Mouse (Mus musculus) limb, embryonic 12.5 days (tissue): Measurements from ENCODE around the gene Trim12c. TPM values are rescaled to one million over a fixed set of nuclear protein-coding genes. Genes with fewer than 3 reads are reported as not detected.
"Not testable (repeated sequence)": the region's sequence is repeated elsewhere in the genome, so short reads cannot be mapped to it uniquely, and the experiment has no call there.

ENCODE experiments used
- ATAC-seq: fragments of 200-750 bp; cut with Nextera tagmentation; 2 replicates; pipeline ENCODE4 v1.8.0; 2017; ENCODE audit warnings: low read depth, moderate TSS enrichment; ENCODE audit not compliant: insufficient number of reproducible peaks, insufficient read depth, low FRiP score, low TSS enrichment
- H3K27ac ChIP-seq: fragments of 300-500 bp; sonication (generic); 2 replicates; pipeline ENCODE4 v1.5.1; 2016; ENCODE audit warnings: mild to moderate bottlenecking, moderate library complexity
- H3K27me3 ChIP-seq: fragments of 300-500 bp; sonication (generic); 2 replicates; pipeline ENCODE4 v1.6.1; 2016; ENCODE audit warnings: mild to moderate bottlenecking, moderate library complexity
- H3K36me3 ChIP-seq: fragments of 300-500 bp; sonication (generic); 2 replicates; pipeline ENCODE4 v1.6.1; 2016; ENCODE audit warnings: mild to moderate bottlenecking, moderate library complexity
- H3K4me1 ChIP-seq: fragments of 300-500 bp; sonication (generic); replicated peaks from 2 replicates; pipeline ENCODE4 v1.6.1; 2016
- H3K4me2 ChIP-seq: fragments of 300-500 bp; sonication (generic); 2 replicates; pipeline ENCODE4 v1.6.1; 2016; ENCODE audit warnings: mild to moderate bottlenecking, moderate library complexity
- H3K4me3 ChIP-seq: fragments of 300-500 bp; sonication (generic); replicated peaks from 2 replicates; pipeline ENCODE4 v1.5.1; 2016; ENCODE audit warnings: mild to moderate bottlenecking
- H3K9ac ChIP-seq: fragments of 300-500 bp; sonication (generic); replicated peaks from 2 replicates; pipeline ENCODE4 v1.6.1; 2016; ENCODE audit warnings: mild to moderate bottlenecking, moderate library complexity
- H3K9me3 ChIP-seq: fragments of 300-500 bp; sonication (generic); 2 replicates; pipeline ENCODE4 v1.6.1; 2016; ENCODE audit warnings: mild to moderate bottlenecking, moderate library complexity
- whole genome bisulfite sequencing: fragments of 180-500 bp; shearing (Covaris S2); methylation state at CpG from one replicate; pipeline ENCODE4 v1.1.7; 2016; 5-methylcytosine and 5-hydroxymethylcytosine counted together
- polyA plus RNA-seq: library from polyadenylated mRNA; unstranded; fragments of >200 nt; fragmentation: Nextera tagmentation; extraction: Ambion mirVana; gene quantifications from 2 replicates; pipeline ENCODE4 v1.2.1, GENCODE M21; 2016

Trim12c gene
- 2.4 and 2.5 TPM in 2 replicates for polyA plus RNA-seq

DNA sequence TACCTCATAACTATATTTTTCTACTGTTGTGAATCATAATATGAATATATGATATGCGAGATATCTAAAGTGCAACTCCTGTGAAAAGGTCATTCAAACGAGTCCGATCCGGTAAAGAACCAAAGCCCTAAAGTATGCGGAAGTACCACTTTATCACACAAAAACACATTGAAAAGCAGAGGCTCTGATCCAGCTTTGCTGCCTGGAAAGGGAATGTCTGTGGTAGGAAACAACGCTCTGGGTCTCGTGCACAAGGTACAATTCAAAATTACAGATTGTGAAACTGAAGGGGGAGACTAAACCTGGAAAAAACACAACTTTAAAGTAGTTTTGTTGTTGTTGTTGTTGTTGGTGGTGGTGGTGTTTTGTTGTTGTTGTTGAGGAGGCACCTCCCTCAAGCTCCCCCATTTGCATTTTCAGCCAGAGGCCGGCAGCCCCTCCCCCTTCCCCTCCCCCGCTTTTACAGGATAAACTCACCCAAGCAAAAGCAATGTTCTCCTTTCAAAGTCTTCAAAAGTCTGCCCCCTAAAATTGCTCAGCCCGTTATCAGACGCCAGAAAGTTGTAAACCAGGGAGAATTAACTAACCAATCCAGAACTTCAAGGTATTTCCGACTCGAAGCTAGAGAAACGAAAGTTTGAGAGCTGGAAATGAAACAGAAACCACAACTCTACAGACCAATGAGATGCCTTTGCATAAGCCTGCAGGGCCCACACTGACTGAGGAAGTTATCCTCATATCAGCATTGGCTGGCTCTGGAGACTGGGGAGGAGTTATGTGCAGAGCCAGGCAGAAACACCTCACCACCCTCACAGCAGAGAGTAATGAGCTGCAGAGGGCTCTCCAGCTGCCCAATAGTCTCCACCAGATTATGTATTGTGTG is at the start of gene Trim12c:
Gene Trim12c (minus strand): TSS at position 646 of the 883 bp plus-strand sequence.
- Histone ChIP-seq H3K9ac (peak within 1 kb of the TSS; percentile 34; the same call in 1 of the 2 replicates), H3K4me1 (no peaks in the 10 kb centered on the region), H3K4me3 (peak within 1 kb of the TSS; percentile 42), H3K27me3 (no peaks in the 10 kb centered on the region), H3K27ac (peak within 1 kb of the TSS; percentile 69; the same call in 1 of the 2 replicates), H3K9me3 (no peaks in the 10 kb centered on the region), H3K36me3 (no peaks in the 10 kb centered on the region), H3K4me2 (peak within 1 kb of the TSS; percentile 59)
- ATAC-seq: peak; percentile 100
- 4% methylated on average over 14 of the region's 14 CpGs for WGBS

- no peak for ATAC-seq
- no peaks in the 10 kb centered on the region for H3K27me3 ChIP-seq
- H3K9me3 ChIP-seq: no peaks in the 10 kb centered on the region
- no peak overlapping the region for H3K27ac ChIP-seq
- no peaks in the 10 kb centered on the region for H3K36me3 ChIP-seq
- H3K4me2 ChIP-seq: no peak overlapping the region
- no peaks in the 10 kb centered on the region for H3K4me1 ChIP-seq
- no peak overlapping the region for H3K4me3 ChIP-seq
- H3K9ac ChIP-seq: no peak overlapping the region
Measured at GRCm38 (mm10) chr7:104401140-104401539, 48.0 kb upstream of the Trim12c start.

GRCm38 (mm10) chr7:104400698-104401097 is 47.5 kb upstream of the Trim12c start, which contains the start of gene Trim30c:
TSS of gene Trim30c (minus strand) at chr7:104400837.
- Histone ChIP-seq H3K9ac (no peak within 1 kb of the TSS), H3K4me3 (no peak within 1 kb of the TSS), H3K27ac (no peak within 1 kb of the TSS), H3K4me1 (no peaks in the 10 kb centered on the region), H3K27me3 (no peaks in the 10 kb centered on the region), H3K4me2 (no peak within 1 kb of the TSS), H3K36me3 (no peaks in the 10 kb centered on the region), H3K9me3 (no peaks in the 10 kb centered on the region)
- 87% methylated on average over 1 of the region's 1 CpGs for WGBS
- ATAC-seq: no peak

- Histone ChIP-seq H3K9ac (no peak overlapping the region), H3K36me3 (no peaks in the 10 kb centered on the region), H3K4me1 (no peaks in the 10 kb centered on the region), H3K9me3 (no peaks in the 10 kb centered on the region), H3K27ac (no peak overlapping the region), H3K4me3 (no peak overlapping the region), H3K27me3 (no peaks in the 10 kb centered on the region), H3K4me2 (no peak overlapping the region)
- 71% methylated on average over 1 of the region's 1 CpGs for WGBS
- ATAC-seq: no peak
Measured at GRCm38 (mm10) chr7:104398492-104398891, 45.3 kb upstream of the Trim12c start.

GRCm38 (mm10) chr7:104369736-104370414 is 16.7 kb upstream of the Trim12c start, which contains the start of gene Trim30b:
TSS of gene Trim30b (minus strand) at chr7:104369884.
- H3K4me2 ChIP-seq: no peak within 1 kb of the TSS
- 65% methylated on average over 1 of the region's 1 CpGs for WGBS

GRCm38 (mm10) chr7:104366339-104366738 is 13.2 kb upstream of the Trim12c start:
- no peak for ATAC-seq
- Histone ChIP-seq H3K36me3 (no peaks in the 10 kb centered on the region), H3K27me3 (no peaks in the 10 kb centered on the region), H3K4me1 (no peaks in the 10 kb centered on the region), H3K27ac (no peak overlapping the region), H3K4me3 (no peak overlapping the region), H3K4me2 (no peak overlapping the region), H3K9me3 (no peaks in the 10 kb centered on the region), H3K9ac (no peak overlapping the region)

More at GRCm38 (mm10) chr7:104369736-104370414, 16.7 kb upstream of the Trim12c start, which contains the start of gene Trim30b:
- H3K9me3 ChIP-seq: no peaks in the 10 kb centered on the region
- H3K27me3 ChIP-seq: no peaks in the 10 kb centered on the region
- H3K4me1 ChIP-seq: no peaks in the 10 kb centered on the region
- no peaks in the 10 kb centered on the region for H3K36me3 ChIP-seq
- no peak for ATAC-seq
- H3K27ac ChIP-seq: no peak within 1 kb of the TSS
- no peak within 1 kb of the TSS for H3K4me3 ChIP-seq
- H3K9ac ChIP-seq: no peak within 1 kb of the TSS

- H3K4me1 ChIP-seq: no peaks in the 10 kb centered on the region
- no peaks in the 10 kb centered on the region for H3K9me3 ChIP-seq
- H3K27ac ChIP-seq: no peak overlapping the region
- H3K27me3 ChIP-seq: no peaks in the 10 kb centered on the region
- WGBS: 60% methylated on average over 2 of the region's 2 CpGs
- H3K9ac ChIP-seq: no peak overlapping the region
- H3K4me3 ChIP-seq: peak overlapping the region; percentile 42; the same call in 1 of the 2 replicates
- peak overlapping the region; percentile 59; the same call in 1 of the 2 replicates for H3K4me2 ChIP-seq
- H3K36me3 ChIP-seq: no peaks in the 10 kb centered on the region
- ATAC-seq: peak; percentile 49
Measured at GRCm38 (mm10) chr7:104353600-104353967, 422 bp upstream of the Trim12c start.

- 91% methylated on average over 4 of the region's 4 CpGs for WGBS
- not testable (repeated sequence) for H3K9me3 ChIP-seq, ATAC-seq, H3K36me3 ChIP-seq, H3K4me3 ChIP-seq, H3K4me1 ChIP-seq, H3K4me2 ChIP-seq, H3K27me3 ChIP-seq, H3K27ac ChIP-seq, H3K9ac ChIP-seq
Measured at GRCm38 (mm10) chr7:104348043-104348442, 5.1 kb downstream of the Trim12c start.

GRCm38 (mm10) chr7:104340744-104341143 is 12.4 kb downstream of the Trim12c start:
- not testable (repeated sequence) for H3K9me3 ChIP-seq, H3K4me2 ChIP-seq, H3K4me3 ChIP-seq, ATAC-seq, H3K27me3 ChIP-seq, H3K27ac ChIP-seq, H3K36me3 ChIP-seq, H3K4me1 ChIP-seq, H3K9ac ChIP-seq
- 89% methylated on average over 4 of the region's 4 CpGs for WGBS

DNA sequence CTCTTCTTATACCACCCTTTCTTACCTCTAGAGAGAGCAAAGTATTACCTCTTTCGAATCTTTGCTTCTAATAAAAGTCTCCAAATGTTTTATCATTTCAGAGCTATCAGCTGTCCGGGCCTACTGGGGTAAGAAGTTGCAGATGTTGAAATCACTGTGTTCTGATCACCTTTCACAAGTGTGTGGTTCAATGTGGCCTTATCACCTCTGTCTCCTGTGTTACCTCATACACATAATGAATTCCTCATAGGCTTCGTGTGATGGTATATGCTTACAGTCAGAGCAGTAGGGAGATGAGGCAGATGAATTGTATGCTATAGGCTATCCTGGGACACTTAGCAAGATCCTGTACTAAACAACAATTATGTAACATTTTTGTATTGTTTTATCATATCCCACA is 17.6 kb downstream of the Trim12c start:
- not testable (repeated sequence) for H3K9ac ChIP-seq, H3K27ac ChIP-seq, H3K27me3 ChIP-seq, H3K36me3 ChIP-seq, H3K4me2 ChIP-seq, ATAC-seq, H3K9me3 ChIP-seq, H3K4me1 ChIP-seq, H3K4me3 ChIP-seq
- 76% methylated on average over 3 of the region's 3 CpGs for WGBS

GRCm38 (mm10) chr7:104329171-104329570 is 24.0 kb downstream of the Trim12c start, which contains the start of gene Trim34b:
TSS of gene Trim34b (plus strand) at chr7:104329471.
- H3K4me3 ChIP-seq, H3K36me3 ChIP-seq, H3K9me3 ChIP-seq, H3K27ac ChIP-seq, ATAC-seq, H3K4me1 ChIP-seq, H3K9ac ChIP-seq, H3K4me2 ChIP-seq, H3K27me3 ChIP-seq: not testable (repeated sequence)
- 90% methylated on average over 2 of the region's 2 CpGs for WGBS
